Mouse (Mus musculus): ENCODE results near the gene Timp2.

Gene Timp2

GRCm38 (mm10) chr11:118289037-118289511 is 66.5 kb downstream of the Timp2 start:
- DNase-seq: no peak

- DNase-seq: no peak
Observed at GRCm38 (mm10) chr11:118287573-118287972, 68.0 kb downstream of the Timp2 start.

GRCm38 (mm10) chr11:118286434-118286833 is 69.1 kb downstream of the Timp2 start:
- no peak for DNase-seq

- DNase-seq: peak; percentile 48
Observed at GRCm38 (mm10) chr11:118285791-118286190, 69.7 kb downstream of the Timp2 start.

- no peak for DNase-seq
Observed at GRCm38 (mm10) chr11:118280218-118280617, 75.3 kb downstream of the Timp2 start.

- no peak for DNase-seq
Observed at GRCm38 (mm10) chr11:118276328-118276727, 79.2 kb downstream of the Timp2 start.

- DNase-seq: no peak
Observed at GRCm38 (mm10) chr11:118275092-118275491, 80.4 kb downstream of the Timp2 start.

GRCm38 (mm10) chr11:118269827-118270226 is 85.7 kb downstream of the Timp2 start:
- DNase-seq: peak; percentile 46

- no peak for DNase-seq
Observed at GRCm38 (mm10) chr11:118266666-118267046, 88.9 kb downstream of the Timp2 start.

GRCm38 (mm10) chr11:118266044-118266665 is 89.4 kb downstream of the Timp2 start:
- no peak for DNase-seq

- no peak for DNase-seq
Observed at GRCm38 (mm10) chr11:118265621-118266020, 89.9 kb downstream of the Timp2 start.

- no peak for DNase-seq
Observed at GRCm38 (mm10) chr11:118263146-118263545, 92.4 kb downstream of the Timp2 start.

GRCm38 (mm10) chr11:118260081-118260480 is 95.5 kb downstream of the Timp2 start:
- no peak for DNase-seq

- no peak for DNase-seq
Observed at GRCm38 (mm10) chr11:118259580-118259979, 96.0 kb downstream of the Timp2 start.

GRCm38 (mm10) chr11:118256371-118256770 is 99.2 kb downstream of the Timp2 start:
- no peak for DNase-seq

- peak; percentile 81 for DNase-seq
Observed at GRCm38 (mm10) chr11:118254159-118254951, 101.2 kb downstream of the Timp2 start.

- no peak for DNase-seq
Observed at GRCm38 (mm10) chr11:118253447-118254158, 101.9 kb downstream of the Timp2 start.

Measured in lung, postnatal 14 days (tissue).